Mouse (Mus musculus) hindbrain, embryonic 13.5 days (tissue): ENCODE measurements at regions not wholly inside any gene's neighbourhood (a gene's known extent, or its start where the extent isn't known, plus 50 kb on each side); places are given as distances from the start of the nearest gene placed in this dataset.
A peak's percentile ranks its signal among the peaks of the same experiment; 100 is the strongest.

Source experiments
- ATAC-seq: fragments of 200-750 bp; cut with Nextera tagmentation; 2 replicates; pipeline ENCODE4 v1.8.0; 2017; ENCODE audit warnings: moderate TSS enrichment; ENCODE audit not compliant: low FRiP score
- H3K27ac ChIP-seq: fragments of 300-500 bp; sonication (generic); 2 replicates; pipeline ENCODE4 v1.5.1; 2015; ENCODE audit warnings: inconsistent platforms, mild to moderate bottlenecking, moderate library complexity
- H3K27me3 ChIP-seq: fragments of 300-500 bp; sonication (generic); 2 replicates; pipeline ENCODE4 v1.6.1; 2015; ENCODE audit warnings: mild to moderate bottlenecking, inconsistent platforms
- H3K36me3 ChIP-seq: fragments of 300-500 bp; sonication (generic); 2 replicates; pipeline ENCODE4 v1.6.1; 2015; ENCODE audit warnings: mild to moderate bottlenecking, inconsistent platforms
- H3K4me1 ChIP-seq: fragments of 300-500 bp; sonication (generic); replicated peaks from 2 replicates; pipeline ENCODE4 v1.6.1; 2015; ENCODE audit warnings: inconsistent platforms
- H3K4me2 ChIP-seq: fragments of 300-500 bp; sonication (generic); 2 replicates; pipeline ENCODE4 v1.6.1; 2015; ENCODE audit warnings: inconsistent platforms, mild to moderate bottlenecking, moderate library complexity
- H3K4me3 ChIP-seq: fragments of 300-500 bp; sonication (generic); 2 replicates; pipeline ENCODE4 v1.5.1; 2015; ENCODE audit warnings: mild to moderate bottlenecking, inconsistent platforms
- H3K9ac ChIP-seq: fragments of 300-500 bp; sonication (generic); 2 replicates; pipeline ENCODE4 v1.6.1; 2015; ENCODE audit warnings: mild to moderate bottlenecking, inconsistent platforms
- H3K9me3 ChIP-seq: fragments of 300-500 bp; sonication (generic); 2 replicates; pipeline ENCODE4 v1.6.1; 2016; ENCODE audit warnings: inconsistent platforms
- WGBS: fragments of 180-500 bp; shearing (Covaris S2); methylation state at CpG from one replicate; pipeline ENCODE4 v1.1.7; 2015; 5-methylcytosine and 5-hydroxymethylcytosine counted together

DNA sequence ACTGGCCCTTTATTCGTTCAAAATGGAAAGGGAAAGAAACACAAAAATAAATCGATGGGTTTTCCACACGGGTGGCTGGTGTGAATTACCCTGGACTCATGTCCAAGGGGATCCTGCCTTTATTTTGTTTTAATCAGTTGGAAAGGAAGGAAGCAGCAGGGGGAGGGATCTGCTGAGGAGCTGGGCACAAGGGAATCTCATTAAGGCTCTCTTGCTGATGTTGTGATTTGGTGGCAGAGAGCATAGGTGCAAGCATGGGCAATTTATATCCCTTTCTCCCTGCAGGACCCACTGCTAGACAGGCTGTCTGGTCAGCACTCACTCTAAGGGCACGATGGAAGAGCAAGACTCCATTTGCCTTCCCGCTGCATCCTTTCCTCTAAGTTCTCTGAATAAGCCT lies 469.2 kb downstream of the Epha7 start:
- Histone ChIP-seq H3K9me3 (no peaks in the 10 kb centered on the region), H3K4me3 (no peak overlapping the region), H3K27me3 (no peaks in the 10 kb centered on the region), H3K4me1 (peaks cover 6% of the 10 kb centered on the region; the same call in 1 of the 2 replicates), H3K9ac (no peak overlapping the region), H3K4me2 (peak overlapping the region; percentile 18; the same call in 1 of the 2 replicates), H3K27ac (no peak overlapping the region), H3K36me3 (no peaks in the 10 kb centered on the region)
- 32% methylated on average over 5 of the region's 5 CpGs for WGBS
- no peak for ATAC-seq

GRCm38 (mm10) chr4:29301348-29301747 lies 488.4 kb downstream of the Epha7 start:
- H3K4me3 ChIP-seq = no peak overlapping the region
- WGBS = 38% methylated on average over 1 of the region's 1 CpGs
- H3K9me3 ChIP-seq = no peaks in the 10 kb centered on the region
- H3K9ac ChIP-seq = no peak overlapping the region
- H3K36me3 ChIP-seq = no peaks in the 10 kb centered on the region
- no peak overlapping the region for H3K4me2 ChIP-seq
- no peaks in the 10 kb centered on the region for H3K4me1 ChIP-seq
- no peak overlapping the region for H3K27ac ChIP-seq
- H3K27me3 ChIP-seq = no peaks in the 10 kb centered on the region
- ATAC-seq = no peak

DNA sequence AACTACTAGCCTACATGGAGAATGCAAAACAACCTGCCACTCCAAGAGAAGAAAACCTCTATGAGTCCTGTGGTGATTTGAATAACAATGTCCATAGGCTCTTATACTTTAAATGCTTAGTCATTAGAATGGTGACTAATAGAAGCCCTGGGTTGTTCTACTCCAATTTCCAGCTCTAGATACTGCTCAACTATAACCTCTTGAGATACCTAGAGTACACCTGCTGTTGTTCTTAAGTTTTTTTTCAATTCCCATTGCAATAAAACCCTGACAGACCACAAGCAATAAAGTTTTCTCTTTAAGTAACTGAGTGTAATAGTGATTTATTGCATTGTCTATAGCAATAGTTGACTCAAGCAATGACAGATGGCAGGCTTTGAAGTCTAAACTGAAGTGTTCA lies 491.0 kb downstream of the Epha7 start:
- Histone ChIP-seq H3K27me3 (no peaks in the 10 kb centered on the region), H3K36me3 (no peaks in the 10 kb centered on the region), H3K4me1 (no peaks in the 10 kb centered on the region), H3K9ac (no peak overlapping the region), H3K27ac (no peak overlapping the region), H3K4me3 (no peak overlapping the region), H3K9me3 (no peaks in the 10 kb centered on the region), H3K4me2 (no peak overlapping the region)
- ATAC-seq = no peak

GRCm38 (mm10) chr4:29307245-29307644 lies 494.3 kb downstream of the Epha7 start:
- no peaks in the 10 kb centered on the region for H3K9me3 ChIP-seq
- no peaks in the 10 kb centered on the region for H3K4me1 ChIP-seq
- no peak overlapping the region for H3K4me3 ChIP-seq
- H3K9ac ChIP-seq = no peak overlapping the region
- H3K36me3 ChIP-seq = no peaks in the 10 kb centered on the region
- H3K4me2 ChIP-seq = no peak overlapping the region
- no peaks in the 10 kb centered on the region for H3K27me3 ChIP-seq
- 93% methylated on average over 1 of the region's 1 CpGs for WGBS
- H3K27ac ChIP-seq = no peak overlapping the region
- no peak for ATAC-seq

DNA sequence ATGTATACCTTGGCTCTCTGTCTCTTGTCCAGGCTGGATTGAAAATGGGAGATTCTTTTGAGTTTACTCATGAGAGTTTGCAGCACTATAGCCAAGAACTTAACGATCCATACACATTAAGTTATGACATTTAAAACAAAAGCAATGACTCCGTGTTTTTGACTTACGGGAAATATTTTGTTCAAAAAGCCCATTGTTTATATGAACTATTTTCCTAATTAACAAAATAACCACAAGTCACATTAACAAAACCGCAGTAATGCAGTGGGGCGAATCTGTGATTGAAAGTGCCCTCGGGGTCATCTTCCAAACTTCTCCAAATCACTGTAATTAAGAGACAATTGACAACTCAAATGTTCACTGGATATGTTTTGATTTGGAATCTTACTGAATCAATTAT lies 511.0 kb downstream of the Epha7 start:
- no peaks in the 10 kb centered on the region for H3K9me3 ChIP-seq
- H3K4me1 ChIP-seq = no peaks in the 10 kb centered on the region
- H3K27ac ChIP-seq = no peak overlapping the region
- no peak overlapping the region for H3K9ac ChIP-seq
- no peak for ATAC-seq
- H3K4me2 ChIP-seq = no peak overlapping the region
- H3K4me3 ChIP-seq = no peak overlapping the region
- no peaks in the 10 kb centered on the region for H3K27me3 ChIP-seq
- WGBS = 89% methylated on average over 6 of the region's 6 CpGs
- no peaks in the 10 kb centered on the region for H3K36me3 ChIP-seq

- WGBS = 75% methylated on average over 2 of the region's 2 CpGs
- Histone ChIP-seq H3K36me3 (no peaks in the 10 kb centered on the region), H3K9me3 (no peaks in the 10 kb centered on the region), H3K4me1 (no peaks in the 10 kb centered on the region), H3K4me2 (no peak overlapping the region), H3K9ac (no peak overlapping the region), H3K4me3 (no peak overlapping the region), H3K27ac (no peak overlapping the region), H3K27me3 (no peaks in the 10 kb centered on the region)
- ATAC-seq = no peak
These were observed 516.2 kb downstream of the Epha7 start for GRCm38 (mm10) chr4:29329145-29329544.

- no peaks in the 10 kb centered on the region for H3K9me3 ChIP-seq
- no peak for ATAC-seq
- H3K4me1 ChIP-seq = no peaks in the 10 kb centered on the region
- H3K27me3 ChIP-seq = no peaks in the 10 kb centered on the region
- WGBS = 77% methylated on average over 2 of the region's 2 CpGs
- no peaks in the 10 kb centered on the region for H3K36me3 ChIP-seq
- H3K4me3 ChIP-seq = no peak overlapping the region
- no peak overlapping the region for H3K4me2 ChIP-seq
- H3K27ac ChIP-seq = no peak overlapping the region
- no peak overlapping the region for H3K9ac ChIP-seq
These were observed 518.8 kb downstream of the Epha7 start for GRCm38 (mm10) chr4:29331747-29332146.

DNA sequence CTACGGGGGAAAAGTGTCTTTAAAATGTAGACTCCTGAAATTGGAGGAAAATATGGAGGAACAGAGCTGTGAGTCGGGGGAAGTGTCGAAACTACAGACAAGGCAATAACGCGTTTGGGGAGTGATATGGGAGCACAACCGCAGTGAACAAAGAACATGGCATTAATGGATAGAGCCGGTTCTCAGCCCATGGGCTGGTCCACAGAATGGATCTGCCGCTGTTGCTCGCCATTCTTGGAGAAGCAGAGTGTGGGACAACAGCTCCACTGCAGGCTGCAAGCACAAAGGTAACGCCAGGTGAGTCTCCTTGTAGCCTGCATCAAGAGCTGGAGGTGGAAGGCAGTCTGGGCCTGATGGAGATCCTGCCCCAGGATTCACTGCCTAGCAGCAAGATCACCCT lies 524.3 kb downstream of the Epha7 start:
- Histone ChIP-seq H3K4me2 (no peak overlapping the region), H3K27ac (no peak overlapping the region), H3K4me3 (no peak overlapping the region), H3K9ac (no peak overlapping the region), H3K36me3 (no peaks in the 10 kb centered on the region), H3K27me3 (no peaks in the 10 kb centered on the region), H3K9me3 (no peaks in the 10 kb centered on the region), H3K4me1 (no peaks in the 10 kb centered on the region)
- WGBS = 93% methylated on average over 10 of the region's 10 CpGs
- no peak for ATAC-seq

GRCm38 (mm10) chr4:29362191-29362590 lies 549.3 kb downstream of the Epha7 start:
- H3K27me3 ChIP-seq = no peaks in the 10 kb centered on the region
- H3K4me3 ChIP-seq = no peak overlapping the region
- H3K4me2 ChIP-seq = no peak overlapping the region
- WGBS = 96% methylated on average over 1 of the region's 1 CpGs
- H3K9ac ChIP-seq = no peak overlapping the region
- no peaks in the 10 kb centered on the region for H3K36me3 ChIP-seq
- no peaks in the 10 kb centered on the region for H3K9me3 ChIP-seq
- no peaks in the 10 kb centered on the region for H3K4me1 ChIP-seq
- no peak overlapping the region for H3K27ac ChIP-seq
- ATAC-seq = no peak

DNA sequence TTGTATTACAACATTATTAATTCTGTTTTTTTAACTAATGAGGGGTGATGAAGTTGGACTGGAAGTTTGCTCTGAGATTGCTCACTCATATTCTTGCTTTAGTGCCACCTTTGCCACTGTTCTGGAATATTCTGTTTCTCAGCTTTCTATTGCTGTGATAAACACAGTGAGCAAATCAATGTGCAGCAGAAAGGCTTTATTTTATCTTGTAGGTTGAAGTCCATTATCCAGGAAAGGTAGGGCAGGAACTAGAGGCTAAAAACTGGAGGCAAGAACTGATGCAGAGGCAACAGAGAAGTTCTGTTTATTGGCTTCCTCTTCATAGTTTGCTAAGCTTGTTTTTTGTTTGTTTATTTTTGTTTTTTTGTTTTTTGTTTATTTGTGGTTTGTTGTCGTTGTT lies 576.4 kb downstream of the Epha7 start:
- 95% methylated on average over 1 of the region's 1 CpGs for WGBS
- no peaks in the 10 kb centered on the region for H3K36me3 ChIP-seq
- ATAC-seq = no peak
- H3K9ac ChIP-seq = no peak overlapping the region
- H3K9me3 ChIP-seq = no peaks in the 10 kb centered on the region
- H3K4me1 ChIP-seq = no peaks in the 10 kb centered on the region
- H3K4me3 ChIP-seq = no peak overlapping the region
- H3K27ac ChIP-seq = no peak overlapping the region
- no peaks in the 10 kb centered on the region for H3K27me3 ChIP-seq
- H3K4me2 ChIP-seq = no peak overlapping the region

- ATAC-seq = no peak
- Histone ChIP-seq H3K27ac (no peak overlapping the region), H3K9me3 (no peaks in the 10 kb centered on the region), H3K4me3 (no peak overlapping the region), H3K36me3 (no peaks in the 10 kb centered on the region), H3K27me3 (no peaks in the 10 kb centered on the region), H3K4me1 (no peaks in the 10 kb centered on the region), H3K4me2 (no peak overlapping the region), H3K9ac (no peak overlapping the region)
- 75% methylated on average over 2 of the region's 2 CpGs for WGBS
These were observed 577.4 kb downstream of the Epha7 start for GRCm38 (mm10) chr4:29390333-29390732.

GRCm38 (mm10) chr4:29402143-29402542 lies 589.2 kb downstream of the Epha7 start:
- ATAC-seq = no peak
- Histone ChIP-seq H3K36me3 (no peaks in the 10 kb centered on the region), H3K4me3 (no peak overlapping the region), H3K27me3 (no peaks in the 10 kb centered on the region), H3K9me3 (no peaks in the 10 kb centered on the region), H3K9ac (no peak overlapping the region), H3K4me1 (no peaks in the 10 kb centered on the region), H3K4me2 (no peak overlapping the region), H3K27ac (no peak overlapping the region)
- 92% methylated on average over 3 of the region's 3 CpGs for WGBS

GRCm38 (mm10) chr4:29414616-29415015 lies 601.7 kb downstream of the Epha7 start:
- Histone ChIP-seq H3K4me3 (no peak overlapping the region), H3K27me3 (no peaks in the 10 kb centered on the region), H3K9me3 (no peaks in the 10 kb centered on the region), H3K36me3 (no peaks in the 10 kb centered on the region), H3K9ac (no peak overlapping the region), H3K4me2 (no peak overlapping the region), H3K4me1 (no peaks in the 10 kb centered on the region), H3K27ac (no peak overlapping the region)
- WGBS = 90% methylated on average over 8 of the region's 8 CpGs
- no peak for ATAC-seq
